ENCODE assay signal across 16 mouse cellular contexts in the genomic region with DNA sequence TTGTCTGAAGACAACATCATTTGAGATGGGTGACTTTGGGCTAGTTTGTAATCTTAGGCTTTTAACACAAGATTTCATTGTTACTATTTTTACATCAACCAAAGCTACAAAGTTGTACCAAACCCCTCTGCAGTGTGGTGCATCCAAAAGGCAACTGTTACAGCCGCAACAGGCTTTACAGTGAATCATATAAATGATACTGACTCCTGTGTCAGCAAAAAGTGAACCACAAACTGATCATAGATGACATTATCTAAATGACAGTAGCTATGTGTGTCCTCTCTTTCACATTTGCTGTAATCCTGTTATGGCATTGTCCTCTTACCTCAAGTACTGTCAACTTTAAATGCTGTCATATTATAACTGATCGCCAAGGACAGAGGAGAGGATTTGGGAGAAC.
"Had no signal": no experiment of that assay in that cellular context is flagged by ENCODE, and none has a peak within 500 bp of the region (broad histone marks: within the 10 kb centered on the region; RNA-seq: fewer than 3 reads in every experiment).

No protein-coding gene starts in this region.

- ATAC-seq: midbrain, embryonic 13.5 days; midbrain, embryonic 16.5 days had no signal

- H3K9me3 ChIP-seq: intestine, embryonic 15.5 days; lung, embryonic 15.5 days; megakaryocyte, embryonic 14.5 days; midbrain, embryonic 13.5 days; neural tube, embryonic 13.5 days; stomach, embryonic 15.5 days had no signal

- H3K9ac ChIP-seq: intestine, embryonic 15.5 days; lung, embryonic 15.5 days; midbrain, embryonic 13.5 days; neural tube, embryonic 13.5 days; stomach, embryonic 15.5 days had no signal

- H3K4me2 ChIP-seq: intestine, embryonic 15.5 days; lung, embryonic 15.5 days; midbrain, embryonic 13.5 days; neural tube, embryonic 13.5 days; stomach, embryonic 15.5 days had no signal

- H3K36me3 ChIP-seq: intestine, embryonic 15.5 days; lung, embryonic 15.5 days; midbrain, embryonic 13.5 days; neural tube, embryonic 13.5 days; stomach, embryonic 15.5 days had no signal

- H3K4me1 ChIP-seq: lung, embryonic 15.5 days had no signal

- DNase-seq: kidney, adult 11 months; kidney, adult 8-10 months; kidney, postnatal 14 days; lung, adult 18-20 months; lung, postnatal 10 days; lung, postnatal 36 days; thymus, postnatal 36 days had no signal

- H3K4me3 ChIP-seq: intestine, embryonic 15.5 days; lung, embryonic 15.5 days; megakaryocyte, embryonic 14.5 days; midbrain, embryonic 10.5 days; midbrain, embryonic 13.5 days; myocyte; neural tube, embryonic 13.5 days; stomach, embryonic 15.5 days had no signal

- H3K27me3 ChIP-seq: intestine, embryonic 15.5 days; lung, embryonic 15.5 days; megakaryocyte, embryonic 14.5 days; midbrain, embryonic 13.5 days; neural tube, embryonic 13.5 days; stomach, embryonic 15.5 days had no signal

- H3K27ac ChIP-seq: intestine, embryonic 15.5 days; lung, embryonic 15.5 days; midbrain, embryonic 10.5 days; midbrain, embryonic 13.5 days; neural tube, embryonic 13.5 days; stomach, embryonic 15.5 days had no signal
